Mouse (Mus musculus): Measurements from ENCODE around the gene Ppp1r18. TPM values are rescaled to one million over a fixed set of nuclear protein-coding genes. Genes with fewer than 3 reads are reported as not detected.

Ppp1r18 gene
- polyA plus RNA-seq, 1 experiment from 2014 or later, result 24.1 TPM

- peak overlapping the region; percentile 56; the same call in 1 of the 2 replicates for H3K27ac ChIP-seq (replicated peaks; ENCODE audit: low read depth, low read length)
- no peaks in the 10 kb centered on the region; the same call in 1 of the 2 replicates for H3K9me3 ChIP-seq (replicated peaks; ENCODE audit: control insufficient read depth, low read length)
- ATAC-seq (replicated peaks; ENCODE audit: insufficient number of reproducible peaks, low FRiP score, low TSS enrichment, low read depth), result no peak
- peaks cover 7% of the 10 kb centered on the region for H3K36me3 ChIP-seq (replicated peaks; ENCODE audit: control insufficient read depth, insufficient read depth, low read depth, low read length)
- peak overlapping the region; percentile 86 for H3K9ac ChIP-seq (replicated peaks; ENCODE audit: low read length)
- peak overlapping the region; percentile 93 for H3K4me2 ChIP-seq (ENCODE audit: low read depth, low read length)
- H3K27me3 ChIP-seq (ENCODE audit: control insufficient read depth, insufficient read depth, low read length), result no peaks in the 10 kb centered on the region
- 4% methylated on average over 7 of the region's 7 CpGs for WGBS
- no peak for DNase-seq (ENCODE audit: low spot score)
- peak overlapping the region; percentile 73 for H3K4me3 ChIP-seq (ENCODE audit: low read depth, low read length)
- peaks cover 8% of the 10 kb centered on the region; the same call in 1 of the 2 replicates for H3K4me1 ChIP-seq (ENCODE audit: control insufficient read depth, insufficient read depth, low read length)
Measured at GRCm38 (mm10) chr17:35868961-35869345, 3.6 kb downstream of the Ppp1r18 start.

- WGBS, result 2% methylated on average over 7 of the region's 7 CpGs
- peaks cover 7% of the 10 kb centered on the region for H3K36me3 ChIP-seq (replicated peaks; ENCODE audit: control insufficient read depth, insufficient read depth, low read depth, low read length)
- peaks cover 8% of the 10 kb centered on the region; the same call in 1 of the 2 replicates for H3K4me1 ChIP-seq (ENCODE audit: control insufficient read depth, insufficient read depth, low read length)
Measured at GRCm38 (mm10) chr17:35869346-35870067, 4.1 kb downstream of the Ppp1r18 start.

GRCm38 (mm10) chr17:35870151-35870883 is 4.9 kb downstream of the Ppp1r18 start:
- Histone ChIP-seq H3K27me3 (ENCODE audit: control insufficient read depth, insufficient read depth, low read length) (no peaks in the 10 kb centered on the region), H3K27ac (replicated peaks; ENCODE audit: low read depth, low read length) (no peak overlapping the region; the same call in 1 of the 2 replicates), H3K4me2 (ENCODE audit: low read depth, low read length) (peak overlapping the region; percentile 93), H3K9me3 (replicated peaks; ENCODE audit: control insufficient read depth, low read length) (no peaks in the 10 kb centered on the region; the same call in 1 of the 2 replicates), H3K4me3 (ENCODE audit: low read depth, low read length) (peak overlapping the region; percentile 73), H3K9ac (replicated peaks; ENCODE audit: low read length) (peak overlapping the region; percentile 86), H3K4me1 (ENCODE audit: control insufficient read depth, insufficient read depth, low read length) (peaks cover 8% of the 10 kb centered on the region; the same call in 1 of the 2 replicates), H3K36me3 (replicated peaks; ENCODE audit: control insufficient read depth, insufficient read depth, low read depth, low read length) (peaks cover 7% of the 10 kb centered on the region)
- 56% methylated on average over 8 of the region's 9 CpGs for whole genome bisulfite sequencing
- ATAC-seq (replicated peaks; ENCODE audit: insufficient number of reproducible peaks, low FRiP score, low TSS enrichment, low read depth) (no peak), DNase-seq (ENCODE audit: low spot score) (no peak)

More at GRCm38 (mm10) chr17:35869346-35870067, 4.1 kb downstream of the Ppp1r18 start:
- no peaks in the 10 kb centered on the region; the same call in 1 of the 2 replicates for H3K9me3 ChIP-seq (replicated peaks; ENCODE audit: control insufficient read depth, low read length)
- H3K27me3 ChIP-seq (ENCODE audit: control insufficient read depth, insufficient read depth, low read length), result no peaks in the 10 kb centered on the region
- ATAC-seq (replicated peaks; ENCODE audit: insufficient number of reproducible peaks, low FRiP score, low TSS enrichment, low read depth), result 0 out of 2 replicates have a peak, but pooled peaks have one; percentile 1
- peak; percentile 48 for DNase-seq (ENCODE audit: low spot score)
- H3K4me3 ChIP-seq (ENCODE audit: low read depth, low read length), result peak overlapping the region; percentile 73
- H3K4me2 ChIP-seq (ENCODE audit: low read depth, low read length), result peak overlapping the region; percentile 93
- 0 out of 2 replicates have a peak overlapping the region, but pooled peaks have one; percentile 5 for H3K27ac ChIP-seq (replicated peaks; ENCODE audit: low read depth, low read length)
- H3K9ac ChIP-seq (replicated peaks; ENCODE audit: low read length), result peak overlapping the region; percentile 86

- Histone ChIP-seq H3K36me3 (replicated peaks; ENCODE audit: control insufficient read depth, insufficient read depth, low read depth, low read length) (peaks cover 7% of the 10 kb centered on the region), H3K4me1 (ENCODE audit: control insufficient read depth, insufficient read depth, low read length) (peaks cover 8% of the 10 kb centered on the region; the same call in 1 of the 2 replicates), H3K9me3 (replicated peaks; ENCODE audit: control insufficient read depth, low read length) (no peaks in the 10 kb centered on the region; the same call in 1 of the 2 replicates), H3K27ac (replicated peaks; ENCODE audit: low read depth, low read length) (no peak overlapping the region), H3K9ac (replicated peaks; ENCODE audit: low read length) (no peak overlapping the region), H3K4me2 (ENCODE audit: low read depth, low read length) (peak overlapping the region; percentile 93), H3K27me3 (ENCODE audit: control insufficient read depth, insufficient read depth, low read length) (no peaks in the 10 kb centered on the region), H3K4me3 (ENCODE audit: low read depth, low read length) (peak overlapping the region; percentile 73; the same call in 1 of the 2 replicates)
- WGBS, result 83% methylated on average over 8 of the region's 8 CpGs
- ATAC-seq (replicated peaks; ENCODE audit: insufficient number of reproducible peaks, low FRiP score, low TSS enrichment, low read depth) (no peak), DNase-seq (ENCODE audit: low spot score) (peak; percentile 46)
Measured at GRCm38 (mm10) chr17:35870884-35871696, 5.7 kb downstream of the Ppp1r18 start.

- ATAC-seq (replicated peaks; ENCODE audit: insufficient number of reproducible peaks, low FRiP score, low TSS enrichment, low read depth), result no peak
- no peaks in the 10 kb centered on the region; the same call in 1 of the 2 replicates for H3K9me3 ChIP-seq (replicated peaks; ENCODE audit: control insufficient read depth, low read length)
- no peak overlapping the region for H3K27ac ChIP-seq (replicated peaks; ENCODE audit: low read depth, low read length)
- peaks cover 7% of the 10 kb centered on the region for H3K36me3 ChIP-seq (replicated peaks; ENCODE audit: control insufficient read depth, insufficient read depth, low read depth, low read length)
- no peaks in the 10 kb centered on the region for H3K27me3 ChIP-seq (ENCODE audit: control insufficient read depth, insufficient read depth, low read length)
- peaks cover 3% of the 10 kb centered on the region; the same call in 1 of the 2 replicates for H3K4me1 ChIP-seq (ENCODE audit: control insufficient read depth, insufficient read depth, low read length)
- H3K9ac ChIP-seq (replicated peaks; ENCODE audit: low read length), result no peak overlapping the region
- no peak overlapping the region for H3K4me2 ChIP-seq (ENCODE audit: low read depth, low read length)
- WGBS, result 32% methylated on average over 21 of the region's 21 CpGs
- no peak overlapping the region for H3K4me3 ChIP-seq (ENCODE audit: low read depth, low read length)
- DNase-seq (ENCODE audit: low spot score), result peak; percentile 86
Measured at GRCm38 (mm10) chr17:35873774-35874519, 8.6 kb downstream of the Ppp1r18 start.

- DNase-seq (ENCODE audit: low spot score) (no peak), ATAC-seq (replicated peaks; ENCODE audit: insufficient number of reproducible peaks, low FRiP score, low TSS enrichment, low read depth) (no peak)
- Histone ChIP-seq H3K9me3 (replicated peaks; ENCODE audit: control insufficient read depth, low read length) (no peaks in the 10 kb centered on the region; the same call in 1 of the 2 replicates), H3K4me2 (ENCODE audit: low read depth, low read length) (no peak overlapping the region), H3K4me1 (ENCODE audit: control insufficient read depth, insufficient read depth, low read length) (peaks cover 3% of the 10 kb centered on the region; the same call in 1 of the 2 replicates), H3K4me3 (ENCODE audit: low read depth, low read length) (no peak overlapping the region), H3K27ac (replicated peaks; ENCODE audit: low read depth, low read length) (no peak overlapping the region), H3K27me3 (ENCODE audit: control insufficient read depth, insufficient read depth, low read length) (no peaks in the 10 kb centered on the region), H3K36me3 (replicated peaks; ENCODE audit: control insufficient read depth, insufficient read depth, low read depth, low read length) (peaks cover 7% of the 10 kb centered on the region), H3K9ac (replicated peaks; ENCODE audit: low read length) (no peak overlapping the region)
- WGBS, result 90% methylated on average over 6 of the region's 6 CpGs
Measured at GRCm38 (mm10) chr17:35874721-35875120, 9.3 kb downstream of the Ppp1r18 start.
